Mouse (Mus musculus): Measurements from ENCODE around the gene Phka1. TPM values are rescaled to one million over a fixed set of nuclear protein-coding genes. Genes with fewer than 3 reads are reported as not detected.
"Not testable (repeated sequence)": the region's sequence is repeated elsewhere in the genome, so short reads cannot be mapped to it uniquely, and the experiment has no call there.

Phka1 gene
- polyA plus RNA-seq (2014; fragmentation: Nextera tagmentation; extraction: Ambion mirVana): 9.9 and 12.1 TPM in 2 replicates

- H3K27ac ChIP-seq (ENCODE audit: low read depth, low read length): peak within 1 kb of the TSS; percentile 29; the same call in 1 of the 2 replicates
- H3K4me3 ChIP-seq (ENCODE audit: low read depth, low read length): peak within 1 kb of the TSS; percentile 57
- no peaks in the 10 kb centered on the region for H3K4me1 ChIP-seq (ENCODE audit: control insufficient read depth, insufficient read depth, low read length)
- H3K4me2 ChIP-seq: peak within 1 kb of the TSS; percentile 67
- peak; percentile 88 for ATAC-seq (replicated peaks; ENCODE audit: insufficient number of reproducible peaks, low FRiP score, low TSS enrichment)
- H3K9me3 ChIP-seq (replicated peaks; ENCODE audit: control insufficient read depth, low read length): no peaks in the 10 kb centered on the region
- no peaks in the 10 kb centered on the region for H3K36me3 ChIP-seq (ENCODE audit: control insufficient read depth, insufficient read depth, low read length)
- peaks cover 13% of the 10 kb centered on the region for H3K27me3 ChIP-seq (ENCODE audit: control insufficient read depth, insufficient read depth, low read length)
- WGBS (ENCODE audit: insufficient replicate concordance): 16% methylated on average over 52 of the region's 60 CpGs
- peak within 1 kb of the TSS; percentile 76 for H3K9ac ChIP-seq (ENCODE audit: low read depth, low read length)
These were observed at the start of gene Phka1 for GRCm38 (mm10) chrX:102643823-102644572. Phka1 (minus strand) TSS chrX:102644246.

- H3K27ac ChIP-seq (ENCODE audit: low read depth, low read length); H3K4me2 ChIP-seq; H3K27me3 ChIP-seq (ENCODE audit: control insufficient read depth, insufficient read depth, low read length); ATAC-seq (replicated peaks; ENCODE audit: insufficient number of reproducible peaks, low FRiP score, low TSS enrichment); H3K9ac ChIP-seq (ENCODE audit: low read depth, low read length); H3K4me1 ChIP-seq (ENCODE audit: control insufficient read depth, insufficient read depth, low read length); H3K36me3 ChIP-seq (ENCODE audit: control insufficient read depth, insufficient read depth, low read length); H3K4me3 ChIP-seq (ENCODE audit: low read depth, low read length); H3K9me3 ChIP-seq (replicated peaks; ENCODE audit: control insufficient read depth, low read length): not testable (repeated sequence)
- 14% methylated on average over 4 of the region's 4 CpGs for whole genome bisulfite sequencing (ENCODE audit: insufficient replicate concordance)
These were observed 45.2 kb upstream of the Phka1 start for GRCm38 (mm10) chrX:102689252-102689651.

GRCm38 (mm10) chrX:102686872-102687271 lies 42.8 kb upstream of the Phka1 start, which contains the start of gene Gm3880:
Gm3880 (minus strand) TSS chrX:102686972.
- not testable (repeated sequence) for H3K4me3 ChIP-seq (ENCODE audit: low read depth, low read length); H3K4me1 ChIP-seq (ENCODE audit: control insufficient read depth, insufficient read depth, low read length); H3K27me3 ChIP-seq (ENCODE audit: control insufficient read depth, insufficient read depth, low read length); H3K9me3 ChIP-seq (replicated peaks; ENCODE audit: control insufficient read depth, low read length); H3K4me2 ChIP-seq; H3K9ac ChIP-seq (ENCODE audit: low read depth, low read length); H3K27ac ChIP-seq (ENCODE audit: low read depth, low read length); ATAC-seq (replicated peaks; ENCODE audit: insufficient number of reproducible peaks, low FRiP score, low TSS enrichment); H3K36me3 ChIP-seq (ENCODE audit: control insufficient read depth, insufficient read depth, low read length)
- WGBS (ENCODE audit: insufficient replicate concordance): 86% methylated on average over 5 of the region's 5 CpGs

GRCm38 (mm10) chrX:102684706-102685105 lies 40.7 kb upstream of the Phka1 start:
- H3K36me3 ChIP-seq (ENCODE audit: control insufficient read depth, insufficient read depth, low read length); ATAC-seq (replicated peaks; ENCODE audit: insufficient number of reproducible peaks, low FRiP score, low TSS enrichment): not testable (repeated sequence)
- 42% methylated on average over 3 of the region's 3 CpGs for WGBS (ENCODE audit: insufficient replicate concordance)

GRCm38 (mm10) chrX:102666641-102667040 lies 22.6 kb upstream of the Phka1 start:
- Histone ChIP-seq H3K9ac (ENCODE audit: low read depth, low read length) (no peak overlapping the region), H3K4me1 (ENCODE audit: control insufficient read depth, insufficient read depth, low read length) (no peaks in the 10 kb centered on the region), H3K27me3 (ENCODE audit: control insufficient read depth, insufficient read depth, low read length) (no peaks in the 10 kb centered on the region), H3K36me3 (ENCODE audit: control insufficient read depth, insufficient read depth, low read length) (no peaks in the 10 kb centered on the region), H3K4me3 (ENCODE audit: low read depth, low read length) (no peak overlapping the region), H3K4me2 (no peak overlapping the region), H3K9me3 (replicated peaks; ENCODE audit: control insufficient read depth, low read length) (no peaks in the 10 kb centered on the region), H3K27ac (ENCODE audit: low read depth, low read length) (no peak overlapping the region)
- 75% methylated on average over 2 of the region's 2 CpGs for WGBS (ENCODE audit: insufficient replicate concordance)
- ATAC-seq (replicated peaks; ENCODE audit: insufficient number of reproducible peaks, low FRiP score, low TSS enrichment): no peak

More at GRCm38 (mm10) chrX:102684706-102685105, 40.7 kb upstream of the Phka1 start:
- not testable (repeated sequence) for H3K9ac ChIP-seq (ENCODE audit: low read depth, low read length); H3K4me3 ChIP-seq (ENCODE audit: low read depth, low read length); H3K4me2 ChIP-seq; H3K27ac ChIP-seq (ENCODE audit: low read depth, low read length); H3K9me3 ChIP-seq (replicated peaks; ENCODE audit: control insufficient read depth, low read length); H3K27me3 ChIP-seq (ENCODE audit: control insufficient read depth, insufficient read depth, low read length); H3K4me1 ChIP-seq (ENCODE audit: control insufficient read depth, insufficient read depth, low read length)

GRCm38 (mm10) chrX:102660712-102661111 lies 16.7 kb upstream of the Phka1 start:
- Histone ChIP-seq H3K9ac (ENCODE audit: low read depth, low read length) (no peak overlapping the region), H3K36me3 (ENCODE audit: control insufficient read depth, insufficient read depth, low read length) (no peaks in the 10 kb centered on the region), H3K4me3 (ENCODE audit: low read depth, low read length) (no peak overlapping the region), H3K9me3 (replicated peaks; ENCODE audit: control insufficient read depth, low read length) (no peaks in the 10 kb centered on the region), H3K4me1 (ENCODE audit: control insufficient read depth, insufficient read depth, low read length) (no peaks in the 10 kb centered on the region), H3K4me2 (no peak overlapping the region), H3K27ac (ENCODE audit: low read depth, low read length) (no peak overlapping the region), H3K27me3 (ENCODE audit: control insufficient read depth, insufficient read depth, low read length) (no peaks in the 10 kb centered on the region)
- WGBS (ENCODE audit: insufficient replicate concordance): 14% methylated on average over 3 of the region's 3 CpGs
- no peak for ATAC-seq (replicated peaks; ENCODE audit: insufficient number of reproducible peaks, low FRiP score, low TSS enrichment)

GRCm38 (mm10) chrX:102645691-102646090 lies 1.6 kb upstream of the Phka1 start:
- ATAC-seq (replicated peaks; ENCODE audit: insufficient number of reproducible peaks, low FRiP score, low TSS enrichment): no peak
- H3K27ac ChIP-seq (ENCODE audit: low read depth, low read length): no peak overlapping the region
- no peak overlapping the region for H3K4me2 ChIP-seq
- H3K27me3 ChIP-seq (ENCODE audit: control insufficient read depth, insufficient read depth, low read length): peaks cover 13% of the 10 kb centered on the region
- no peak overlapping the region for H3K9ac ChIP-seq (ENCODE audit: low read depth, low read length)
- no peaks in the 10 kb centered on the region for H3K36me3 ChIP-seq (ENCODE audit: control insufficient read depth, insufficient read depth, low read length)
- WGBS (ENCODE audit: insufficient replicate concordance): 83% methylated on average over 1 of the region's 1 CpGs
- no peaks in the 10 kb centered on the region for H3K9me3 ChIP-seq (replicated peaks; ENCODE audit: control insufficient read depth, low read length)
- no peaks in the 10 kb centered on the region for H3K4me1 ChIP-seq (ENCODE audit: control insufficient read depth, insufficient read depth, low read length)
- no peak overlapping the region for H3K4me3 ChIP-seq (ENCODE audit: low read depth, low read length)

- Histone ChIP-seq H3K27me3 (ENCODE audit: control insufficient read depth, insufficient read depth, low read length) (peaks cover 13% of the 10 kb centered on the region), H3K4me1 (ENCODE audit: control insufficient read depth, insufficient read depth, low read length) (no peaks in the 10 kb centered on the region), H3K36me3 (ENCODE audit: control insufficient read depth, insufficient read depth, low read length) (no peaks in the 10 kb centered on the region), H3K27ac (ENCODE audit: low read depth, low read length) (no peak overlapping the region), H3K9ac (ENCODE audit: low read depth, low read length) (no peak overlapping the region), H3K9me3 (replicated peaks; ENCODE audit: control insufficient read depth, low read length) (no peaks in the 10 kb centered on the region), H3K4me2 (peak overlapping the region; percentile 67), H3K4me3 (ENCODE audit: low read depth, low read length) (peak overlapping the region; percentile 57)
- no peak for ATAC-seq (replicated peaks; ENCODE audit: insufficient number of reproducible peaks, low FRiP score, low TSS enrichment)
- 42% methylated on average over 6 of the region's 6 CpGs for WGBS (ENCODE audit: insufficient replicate concordance)
These were observed 1.1 kb upstream of the Phka1 start for GRCm38 (mm10) chrX:102645146-102645545.

GRCm38 (mm10) chrX:102644573-102644951 lies 516 bp upstream of the Phka1 start:
- 0 out of 2 replicates have a peak overlapping the region, but pooled peaks have one; percentile 29 for H3K27ac ChIP-seq (ENCODE audit: low read depth, low read length)
- no peaks in the 10 kb centered on the region for H3K4me1 ChIP-seq (ENCODE audit: control insufficient read depth, insufficient read depth, low read length)
- H3K9ac ChIP-seq (ENCODE audit: low read depth, low read length): peak overlapping the region; percentile 76
- 13% methylated on average over 8 of the region's 8 CpGs for WGBS (ENCODE audit: insufficient replicate concordance)
- no peaks in the 10 kb centered on the region for H3K36me3 ChIP-seq (ENCODE audit: control insufficient read depth, insufficient read depth, low read length)
- ATAC-seq (replicated peaks; ENCODE audit: insufficient number of reproducible peaks, low FRiP score, low TSS enrichment): no peak
- H3K4me3 ChIP-seq (ENCODE audit: low read depth, low read length): peak overlapping the region; percentile 57
- H3K9me3 ChIP-seq (replicated peaks; ENCODE audit: control insufficient read depth, low read length): no peaks in the 10 kb centered on the region
- H3K4me2 ChIP-seq: peak overlapping the region; percentile 67
- peaks cover 13% of the 10 kb centered on the region for H3K27me3 ChIP-seq (ENCODE audit: control insufficient read depth, insufficient read depth, low read length)
